Mouse (Mus musculus): Measurements from ENCODE around the gene Psmb8. TPM values are rescaled to one million over a fixed set of nuclear protein-coding genes. Genes with fewer than 3 reads are reported as not detected.

Gene Psmb8
- polyA plus RNA-seq, 1 experiment from 2014 or later: 87.6 TPM

DNA sequence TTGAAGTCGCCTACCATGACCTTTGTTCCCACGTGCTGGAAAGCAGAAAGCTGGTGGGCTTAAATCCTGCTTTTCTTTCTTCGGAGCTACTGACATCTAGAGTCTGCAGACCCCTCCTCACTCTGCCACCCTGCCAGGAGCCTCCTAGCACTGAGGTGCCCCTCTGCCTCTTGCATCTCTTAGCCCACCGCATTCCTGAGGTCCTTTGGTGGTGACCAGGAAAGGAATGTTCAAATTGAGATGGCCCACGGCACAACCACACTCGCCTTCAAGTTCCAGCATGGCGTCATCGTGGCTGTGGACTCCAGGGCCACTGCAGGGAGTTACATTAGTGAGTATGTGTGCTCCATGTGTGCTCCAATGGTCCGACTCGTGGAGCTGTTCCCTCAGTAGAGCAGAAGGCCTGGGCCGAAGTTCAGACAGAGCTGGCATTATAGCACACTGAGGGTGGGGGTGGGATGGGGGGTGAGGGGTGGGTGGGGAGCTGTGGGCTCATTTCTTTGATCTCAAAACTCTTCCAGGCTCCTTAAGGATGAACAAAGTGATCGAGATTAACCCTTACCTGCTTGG, 1.6 kb downstream of the Psmb8 start:
- Histone ChIP-seq H3K27ac (ENCODE audit: low read length) (no peak overlapping the region), H3K9ac (ENCODE audit: low read length) (peak overlapping the region; percentile 31; the same call in 1 of the 2 replicates), H3K9me3 (replicated peaks; ENCODE audit: control insufficient read depth, low read length) (no peaks in the 10 kb centered on the region), H3K36me3 (ENCODE audit: control insufficient read depth, insufficient read depth) (no peaks in the 10 kb centered on the region), H3K4me2 (ENCODE audit: low read depth, low read length) (peak overlapping the region; percentile 89), H3K4me3 (ENCODE audit: low read length) (peak overlapping the region; percentile 69), H3K27me3 (ENCODE audit: control insufficient read depth, insufficient read depth, low read length) (peaks cover 41% of the 10 kb centered on the region), H3K4me1 (ENCODE audit: control insufficient read depth, insufficient read depth, low read length) (peaks cover 14% of the 10 kb centered on the region; the same call in 1 of the 2 replicates)
- no peak for ATAC-seq (replicated peaks; ENCODE audit: extremely low read depth, insufficient read depth, low FRiP score)
- WGBS: 59% methylated on average over 12 of the region's 12 CpGs

DNA sequence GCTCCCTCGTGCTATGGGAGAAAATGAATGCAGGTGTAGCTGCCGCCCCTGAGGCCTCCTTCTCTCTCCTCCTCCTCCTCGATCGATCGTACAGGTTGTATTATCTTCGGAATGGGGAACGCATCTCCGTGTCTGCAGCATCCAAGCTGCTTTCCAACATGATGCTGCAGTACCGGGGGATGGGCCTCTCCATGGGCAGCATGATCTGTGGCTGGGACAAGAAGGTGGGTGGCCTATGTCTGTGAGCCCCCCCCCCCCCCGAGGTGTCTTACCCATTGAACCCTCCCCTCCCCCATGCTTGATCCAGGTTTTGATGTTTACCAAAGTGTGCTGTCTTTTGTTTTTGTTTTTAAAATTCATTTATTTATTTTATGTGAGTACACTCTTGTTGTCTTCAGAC, 2.5 kb downstream of the Psmb8 start:
- Histone ChIP-seq H3K36me3 (ENCODE audit: control insufficient read depth, insufficient read depth) (no peaks in the 10 kb centered on the region), H3K9ac (ENCODE audit: low read length) (no peak overlapping the region), H3K4me3 (ENCODE audit: low read length) (no peak overlapping the region), H3K27ac (ENCODE audit: low read length) (no peak overlapping the region), H3K27me3 (ENCODE audit: control insufficient read depth, insufficient read depth, low read length) (peaks cover 35% of the 10 kb centered on the region), H3K4me1 (ENCODE audit: control insufficient read depth, insufficient read depth, low read length) (peaks cover 16% of the 10 kb centered on the region; the same call in 1 of the 2 replicates), H3K4me2 (ENCODE audit: low read depth, low read length) (no peak overlapping the region), H3K9me3 (replicated peaks; ENCODE audit: control insufficient read depth, low read length) (no peaks in the 10 kb centered on the region)
- ATAC-seq (replicated peaks; ENCODE audit: extremely low read depth, insufficient read depth, low FRiP score): no peak
- 88% methylated on average over 10 of the region's 10 CpGs for WGBS

DNA sequence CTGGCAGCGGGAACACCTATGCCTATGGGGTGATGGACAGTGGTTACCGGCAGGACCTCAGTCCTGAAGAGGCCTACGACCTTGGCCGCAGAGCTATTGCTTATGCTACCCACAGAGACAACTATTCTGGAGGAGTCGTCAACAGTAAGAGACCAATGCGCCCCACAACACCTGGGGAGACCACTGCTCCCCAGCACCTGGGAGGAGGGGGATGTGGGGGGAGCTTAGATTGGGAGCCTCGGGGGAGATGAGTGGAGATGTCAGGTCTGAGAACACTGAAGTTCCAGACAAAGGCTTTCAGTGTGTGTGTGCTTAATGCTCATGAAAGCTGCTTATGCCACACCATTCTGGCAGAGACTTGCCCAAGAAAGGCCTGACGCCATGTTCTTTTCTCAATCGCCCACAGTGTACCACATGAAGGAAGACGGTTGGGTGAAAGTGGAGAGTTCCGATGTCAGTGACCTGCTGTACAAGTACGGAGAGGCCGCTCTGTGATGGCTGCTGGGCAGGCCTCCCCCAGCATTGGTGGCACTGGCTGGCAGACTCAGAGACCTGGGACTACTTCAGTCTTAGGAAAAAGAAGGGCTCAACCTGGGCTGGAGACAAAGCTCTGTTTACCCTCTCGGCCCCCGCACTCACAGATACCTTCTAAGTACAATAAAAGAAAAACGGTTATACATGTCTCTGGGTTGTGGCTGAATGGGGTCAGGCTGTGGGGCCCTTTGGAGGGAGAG, 3.4 kb downstream of the Psmb8 start:
- WGBS: 81% methylated on average over 16 of the region's 16 CpGs
- Histone ChIP-seq H3K27ac (ENCODE audit: low read length) (peak overlapping the region; percentile 22; the same call in 1 of the 2 replicates), H3K4me2 (ENCODE audit: low read depth, low read length) (0 out of 2 replicates have a peak overlapping the region, but pooled peaks have one; percentile 5), H3K9ac (ENCODE audit: low read length) (no peak overlapping the region), H3K4me1 (ENCODE audit: control insufficient read depth, insufficient read depth, low read length) (peaks cover 21% of the 10 kb centered on the region; the same call in 1 of the 2 replicates), H3K36me3 (ENCODE audit: control insufficient read depth, insufficient read depth) (no peaks in the 10 kb centered on the region), H3K27me3 (ENCODE audit: control insufficient read depth, insufficient read depth, low read length) (peaks cover 35% of the 10 kb centered on the region), H3K4me3 (ENCODE audit: low read length) (no peak overlapping the region), H3K9me3 (replicated peaks; ENCODE audit: control insufficient read depth, low read length) (no peaks in the 10 kb centered on the region)
- no peak for ATAC-seq (replicated peaks; ENCODE audit: extremely low read depth, insufficient read depth, low FRiP score)

DNA sequence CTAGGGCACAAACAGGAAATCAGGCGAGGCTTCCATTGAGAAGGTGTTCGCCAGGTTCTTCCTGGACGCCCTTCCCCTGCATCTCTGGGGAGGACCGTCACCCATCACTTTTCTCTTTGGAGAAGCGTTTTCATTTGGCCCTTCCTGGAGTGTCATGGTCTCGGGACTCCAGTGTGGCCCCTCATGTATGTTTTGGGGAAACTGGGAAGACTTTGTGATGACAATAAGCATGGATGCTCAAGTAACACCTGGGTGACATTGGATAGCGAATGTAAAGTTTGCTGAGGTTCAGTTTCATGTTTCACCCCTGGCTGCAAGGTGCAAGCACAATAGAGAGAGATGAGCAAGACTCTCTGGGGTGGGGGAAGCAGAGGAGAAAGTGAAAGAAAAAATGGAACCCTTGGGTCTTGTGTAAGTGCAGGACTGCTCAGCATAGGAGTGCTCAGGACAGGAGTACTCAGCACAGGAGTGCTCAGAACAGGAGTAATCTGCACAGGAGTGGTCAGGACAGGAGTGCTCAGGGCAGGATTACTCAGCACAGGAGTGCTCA, 4.1 kb downstream of the Psmb8 start:
- 65% methylated on average over 7 of the region's 7 CpGs for WGBS
- Histone ChIP-seq H3K9ac (ENCODE audit: low read length) (no peak overlapping the region), H3K4me1 (ENCODE audit: control insufficient read depth, insufficient read depth, low read length) (peaks cover 21% of the 10 kb centered on the region; the same call in 1 of the 2 replicates), H3K27ac (ENCODE audit: low read length) (peak overlapping the region; percentile 22; the same call in 1 of the 2 replicates), H3K27me3 (ENCODE audit: control insufficient read depth, insufficient read depth, low read length) (peaks cover 34% of the 10 kb centered on the region), H3K36me3 (ENCODE audit: control insufficient read depth, insufficient read depth) (no peaks in the 10 kb centered on the region), H3K4me3 (ENCODE audit: low read length) (no peak overlapping the region), H3K4me2 (ENCODE audit: low read depth, low read length) (no peak overlapping the region), H3K9me3 (replicated peaks; ENCODE audit: control insufficient read depth, low read length) (no peaks in the 10 kb centered on the region)
- no peak for ATAC-seq (replicated peaks; ENCODE audit: extremely low read depth, insufficient read depth, low FRiP score)

DNA sequence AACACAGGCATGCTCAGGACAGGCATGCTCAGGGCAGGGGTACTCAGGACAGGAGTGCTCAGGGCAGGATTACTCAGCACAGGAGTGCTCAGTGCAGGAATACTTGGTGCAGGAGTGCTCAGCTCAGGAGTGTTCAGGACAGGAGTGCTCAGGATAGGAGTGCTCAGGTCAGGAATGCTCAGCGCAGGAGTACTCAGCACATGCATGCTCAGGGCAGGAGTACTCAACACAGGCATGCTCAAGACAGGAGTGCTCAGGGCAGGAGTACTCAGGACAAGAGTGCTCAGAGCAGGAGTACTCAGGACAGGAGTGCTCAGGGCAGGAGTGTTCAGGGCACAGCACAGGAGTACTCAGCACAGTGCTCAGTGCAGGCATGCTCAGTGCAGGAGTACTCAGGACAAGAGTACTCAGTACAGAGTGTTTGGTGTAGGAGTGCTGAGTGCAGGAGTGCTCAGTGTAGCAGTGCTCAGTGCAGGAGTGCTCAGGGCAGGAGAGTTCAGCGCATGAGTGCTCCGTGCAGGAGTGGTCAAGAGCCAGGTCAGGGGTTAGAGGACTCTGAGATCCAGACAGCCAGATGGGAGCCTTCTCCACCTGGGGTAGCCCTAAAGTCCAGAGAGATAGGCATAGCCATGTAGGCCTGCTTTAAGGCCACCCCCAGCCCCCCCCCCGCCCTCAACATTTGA, 5.4 kb downstream of the Psmb8 start:
- Histone ChIP-seq H3K27ac (ENCODE audit: low read length) (no peak overlapping the region), H3K4me2 (ENCODE audit: low read depth, low read length) (no peak overlapping the region), H3K9me3 (replicated peaks; ENCODE audit: control insufficient read depth, low read length) (no peaks in the 10 kb centered on the region), H3K4me3 (ENCODE audit: low read length) (no peak overlapping the region), H3K4me1 (ENCODE audit: control insufficient read depth, insufficient read depth, low read length) (peaks cover 13% of the 10 kb centered on the region; the same call in 1 of the 2 replicates), H3K27me3 (ENCODE audit: control insufficient read depth, insufficient read depth, low read length) (peaks cover 21% of the 10 kb centered on the region), H3K36me3 (ENCODE audit: control insufficient read depth, insufficient read depth) (no peaks in the 10 kb centered on the region), H3K9ac (ENCODE audit: low read length) (no peak overlapping the region)
- 82% methylated on average over 4 of the region's 4 CpGs for WGBS
- ATAC-seq (replicated peaks; ENCODE audit: extremely low read depth, insufficient read depth, low FRiP score): no peak

DNA sequence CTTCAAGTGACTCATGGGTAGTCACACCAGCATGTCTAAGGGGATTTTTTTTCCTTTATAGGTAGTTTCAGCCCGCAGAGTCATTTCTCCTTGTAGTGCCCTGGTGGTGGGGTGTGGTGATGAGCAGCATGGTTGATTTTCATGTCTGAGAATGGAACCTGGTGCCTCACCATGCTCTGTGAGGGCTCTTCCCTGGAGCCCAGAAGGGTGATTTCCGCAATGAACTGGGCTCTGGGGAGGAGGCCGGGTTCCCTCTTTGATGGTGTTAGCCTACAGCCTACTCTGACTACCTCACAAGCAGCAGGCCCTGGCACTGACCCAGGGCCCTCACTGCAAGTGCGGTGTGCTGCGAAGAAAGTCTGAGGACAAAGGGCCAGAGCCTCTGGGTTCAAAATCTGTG, 5.9 kb downstream of the Psmb8 start, which contains the start of gene Tap2:
Gene Tap2, plus strand, starts transcription at position 84 of the 400 bp plus-strand sequence.
- Histone ChIP-seq H3K9me3 (replicated peaks; ENCODE audit: control insufficient read depth, low read length) (no peaks in the 10 kb centered on the region), H3K4me1 (ENCODE audit: control insufficient read depth, insufficient read depth, low read length) (peaks cover 11% of the 10 kb centered on the region; the same call in 1 of the 2 replicates), H3K4me3 (ENCODE audit: low read length) (peak within 1 kb of the TSS; percentile 92), H3K4me2 (ENCODE audit: low read depth, low read length) (peak within 1 kb of the TSS; percentile 97), H3K36me3 (ENCODE audit: control insufficient read depth, insufficient read depth) (no peaks in the 10 kb centered on the region), H3K27me3 (ENCODE audit: control insufficient read depth, insufficient read depth, low read length) (peaks cover 16% of the 10 kb centered on the region), H3K27ac (ENCODE audit: low read length) (no peak within 1 kb of the TSS), H3K9ac (ENCODE audit: low read length) (peak within 1 kb of the TSS; percentile 87)
- WGBS: 73% methylated on average over 5 of the region's 5 CpGs
- no peak for ATAC-seq (replicated peaks; ENCODE audit: extremely low read depth, insufficient read depth, low FRiP score)

DNA sequence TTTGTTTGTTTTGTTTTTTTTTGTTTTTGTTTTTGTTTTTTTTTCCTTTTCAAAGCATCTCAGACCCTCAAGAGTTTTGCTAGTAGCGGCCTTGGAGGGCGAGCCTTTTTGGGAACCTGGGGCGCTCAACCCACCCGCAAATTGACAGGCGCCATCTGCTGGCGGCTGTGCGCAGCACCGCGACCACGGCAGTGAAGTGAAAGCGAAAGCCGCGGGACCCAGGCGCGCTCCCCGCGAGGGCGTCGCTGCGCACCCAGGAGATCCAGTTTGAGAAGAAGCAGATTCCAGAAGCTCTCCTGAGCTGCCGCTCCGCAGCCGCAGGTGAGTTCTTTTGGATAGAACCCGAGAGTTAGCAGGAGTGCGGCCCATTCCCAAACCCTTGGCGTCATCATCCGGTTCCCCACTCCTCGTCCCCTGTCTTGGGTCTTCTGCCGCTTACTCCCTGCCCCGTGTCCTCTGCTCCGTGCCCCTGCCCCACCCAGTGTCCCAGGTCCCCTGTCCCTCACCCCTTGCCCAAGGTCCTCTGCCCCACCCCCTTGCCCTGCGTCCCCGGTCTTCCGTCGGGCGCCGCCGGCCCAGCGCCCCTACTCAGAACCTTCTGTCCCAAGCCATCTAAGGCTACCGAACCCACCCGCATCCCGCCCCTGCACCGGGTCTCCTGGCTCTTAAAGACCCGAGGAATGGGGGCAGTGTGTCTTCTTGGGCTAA, 6.9 kb downstream of the Psmb8 start:
- ATAC-seq (replicated peaks; ENCODE audit: extremely low read depth, insufficient read depth, low FRiP score): peak; percentile 71
- Histone ChIP-seq H3K4me1 (ENCODE audit: control insufficient read depth, insufficient read depth, low read length) (peaks cover 11% of the 10 kb centered on the region; the same call in 1 of the 2 replicates), H3K9me3 (replicated peaks; ENCODE audit: control insufficient read depth, low read length) (peaks cover under 1% of the 10 kb centered on the region; the same call in 1 of the 2 replicates), H3K4me2 (ENCODE audit: low read depth, low read length) (peak overlapping the region; percentile 97), H3K36me3 (ENCODE audit: control insufficient read depth, insufficient read depth) (0 out of 2 replicates have a peak, but pooled peaks cover under 1% of the 10 kb centered on the region), H3K9ac (ENCODE audit: low read length) (peak overlapping the region; percentile 87), H3K27ac (ENCODE audit: low read length) (no peak overlapping the region; the same call in 1 of the 2 replicates), H3K27me3 (ENCODE audit: control insufficient read depth, insufficient read depth, low read length) (peaks cover 6% of the 10 kb centered on the region), H3K4me3 (ENCODE audit: low read length) (peak overlapping the region; percentile 92)
- under 1% methylated on average over 44 of the region's 44 CpGs for WGBS

DNA sequence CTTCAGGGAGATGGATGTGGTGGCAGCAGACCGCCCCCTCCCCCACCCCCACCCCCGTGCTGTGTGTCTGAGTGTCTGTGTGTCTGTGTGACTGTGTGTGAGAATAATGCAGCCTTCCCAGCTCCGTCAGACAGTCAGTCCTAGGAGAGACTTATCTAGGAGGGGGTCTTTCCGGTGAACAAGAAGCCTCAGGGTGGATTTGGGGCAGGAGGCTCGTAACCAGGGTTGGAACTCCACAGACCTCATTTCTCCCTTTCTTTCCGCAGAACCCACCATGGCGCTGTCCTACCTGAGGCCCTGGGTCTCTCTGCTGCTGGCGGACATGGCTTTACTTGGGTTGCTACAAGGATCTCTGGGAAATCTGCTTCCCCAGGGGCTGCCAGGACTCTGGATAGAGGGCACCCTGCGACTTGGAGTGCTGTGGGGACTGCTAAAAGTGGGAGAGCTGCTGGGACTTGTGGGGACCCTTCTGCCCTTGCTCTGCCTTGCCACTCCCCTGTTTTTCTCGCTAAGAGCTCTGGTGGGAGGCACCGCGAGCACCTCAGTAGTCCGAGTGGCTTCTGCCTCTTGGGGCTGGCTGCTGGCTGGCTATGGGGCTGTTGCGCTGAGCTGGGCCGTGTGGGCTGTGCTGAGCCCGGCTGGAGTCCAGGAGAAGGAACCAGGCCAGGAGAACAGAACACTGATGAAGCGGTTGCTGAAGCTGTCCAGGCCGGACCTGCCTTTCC, 7.7 kb downstream of the Psmb8 start:
- peak; percentile 21; the same call in 1 of the 2 replicates for ATAC-seq (replicated peaks; ENCODE audit: extremely low read depth, insufficient read depth, low FRiP score)
- Histone ChIP-seq H3K27me3 (ENCODE audit: control insufficient read depth, insufficient read depth, low read length) (peaks cover 6% of the 10 kb centered on the region), H3K27ac (ENCODE audit: low read length) (peak overlapping the region; percentile 61), H3K4me3 (ENCODE audit: low read length) (peak overlapping the region; percentile 92), H3K36me3 (ENCODE audit: control insufficient read depth, insufficient read depth) (0 out of 2 replicates have a peak, but pooled peaks cover 4% of the 10 kb centered on the region), H3K9me3 (replicated peaks; ENCODE audit: control insufficient read depth, low read length) (peaks cover 6% of the 10 kb centered on the region), H3K4me1 (ENCODE audit: control insufficient read depth, insufficient read depth, low read length) (peaks cover 11% of the 10 kb centered on the region; the same call in 1 of the 2 replicates), H3K9ac (ENCODE audit: low read length) (peak overlapping the region; percentile 87), H3K4me2 (ENCODE audit: low read depth, low read length) (peak overlapping the region; percentile 97)
- 8% methylated on average over 18 of the region's 18 CpGs for WGBS

Data from heart, embryonic 16.5 days (tissue).